Mouse (Mus musculus) neural tube, embryonic 15.5 days (tissue): ENCODE measurements at regions not wholly inside any gene's neighbourhood (a gene's known extent, or its start where the extent isn't known, plus 50 kb on each side); places are given as distances from the start of the nearest gene placed in this dataset.

Source experiments
- ATAC-seq: fragments of 200-750 bp; cut with Nextera tagmentation; 2 replicates; pipeline ENCODE4 v1.8.0; 2017; ENCODE audit warnings: mild to moderate bottlenecking, moderate TSS enrichment, moderate library complexity; ENCODE audit not compliant: low FRiP score
- H3K27ac ChIP-seq: fragments of 300-500 bp; sonication (generic); replicated peaks from 2 replicates; pipeline ENCODE4 v1.5.1; 2015; ENCODE audit warnings: mild to moderate bottlenecking, inconsistent platforms
- H3K27me3 ChIP-seq: fragments of 300-500 bp; sonication (generic); replicated peaks from 2 replicates; pipeline ENCODE4 v1.6.1; 2015; ENCODE audit warnings: inconsistent platforms
- H3K36me3 ChIP-seq: fragments of 300-500 bp; sonication (generic); 2 replicates; pipeline ENCODE4 v1.6.1; 2015; ENCODE audit warnings: inconsistent platforms
- H3K4me1 ChIP-seq: fragments of 300-500 bp; sonication (generic); 2 replicates; pipeline ENCODE4 v1.6.1; 2015; ENCODE audit warnings: inconsistent platforms
- H3K4me2 ChIP-seq: fragments of 300-500 bp; sonication (generic); 2 replicates; pipeline ENCODE4 v1.6.1; 2015; ENCODE audit warnings: inconsistent platforms, mild to moderate bottlenecking, moderate library complexity
- H3K4me3 ChIP-seq: fragments of 300-500 bp; sonication (generic); replicated peaks from 2 replicates; pipeline ENCODE4 v1.5.1; 2015; ENCODE audit warnings: mild to moderate bottlenecking, inconsistent platforms
- H3K9ac ChIP-seq: fragments of 300-500 bp; sonication (generic); replicated peaks from 2 replicates; pipeline ENCODE4 v1.6.1; 2015; ENCODE audit warnings: mild to moderate bottlenecking, inconsistent platforms
- H3K9me3 ChIP-seq: fragments of 300-500 bp; sonication (generic); replicated peaks from 2 replicates; pipeline ENCODE4 v1.6.1; 2016; ENCODE audit warnings: inconsistent platforms
- WGBS: fragments of 180-500 bp; shearing (Covaris S2); methylation state at CpG from one replicate; pipeline ENCODE4 v1.1.7; 2015; ENCODE audit warnings: mixed read lengths; 5-methylcytosine and 5-hydroxymethylcytosine counted together

DNA sequence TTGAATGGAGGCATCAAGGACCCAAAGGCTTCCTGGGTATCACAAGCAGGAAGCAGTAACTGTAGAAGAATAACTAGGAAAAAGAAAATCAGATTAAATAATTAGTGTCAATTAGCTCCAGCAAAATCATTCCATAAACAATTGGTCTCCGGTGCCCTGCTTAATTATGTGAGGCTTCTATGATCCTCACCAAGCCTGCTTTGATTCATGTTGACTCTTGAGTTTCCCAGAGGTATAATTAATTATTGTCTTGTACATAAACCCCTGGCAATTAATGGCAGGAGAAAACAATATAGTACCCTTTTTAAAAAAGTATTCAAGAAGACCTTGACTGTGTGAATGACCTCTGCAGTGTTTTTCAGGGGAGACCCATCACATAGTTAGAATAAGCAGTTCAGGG, 61.5 kb upstream of the Sp8 start:
- Histone ChIP-seq H3K27me3 (no peaks in the 10 kb centered on the region), H3K36me3 (no peaks in the 10 kb centered on the region), H3K9ac (no peak overlapping the region), H3K4me2 (no peak overlapping the region), H3K4me1 (no peaks in the 10 kb centered on the region), H3K4me3 (no peak overlapping the region), H3K27ac (no peak overlapping the region), H3K9me3 (no peaks in the 10 kb centered on the region)
- no peak for ATAC-seq
- WGBS, result 46% methylated on average over 1 of the region's 1 CpGs

GRCm38 (mm10) chr12:118781978-118782377, 64.2 kb upstream of the Sp8 start:
- no peaks in the 10 kb centered on the region for H3K27me3 ChIP-seq
- no peaks in the 10 kb centered on the region for H3K36me3 ChIP-seq
- no peak overlapping the region for H3K9ac ChIP-seq
- no peaks in the 10 kb centered on the region for H3K4me1 ChIP-seq
- no peak overlapping the region for H3K4me2 ChIP-seq
- no peaks in the 10 kb centered on the region for H3K9me3 ChIP-seq
- H3K4me3 ChIP-seq, result no peak overlapping the region
- 96% methylated on average over 3 of the region's 3 CpGs for WGBS
- ATAC-seq, result no peak
- no peak overlapping the region for H3K27ac ChIP-seq

- WGBS, result 87% methylated on average over 1 of the region's 1 CpGs
- no peaks in the 10 kb centered on the region for H3K4me1 ChIP-seq
- no peak overlapping the region for H3K4me2 ChIP-seq
- H3K27ac ChIP-seq, result no peak overlapping the region
- H3K9me3 ChIP-seq, result no peaks in the 10 kb centered on the region
- H3K9ac ChIP-seq, result no peak overlapping the region
- H3K36me3 ChIP-seq, result no peaks in the 10 kb centered on the region
- no peak for ATAC-seq
- no peak overlapping the region for H3K4me3 ChIP-seq
- H3K27me3 ChIP-seq, result no peaks in the 10 kb centered on the region
These were observed 70.6 kb upstream of the Sp8 start for GRCm38 (mm10) chr12:118775463-118776064.

GRCm38 (mm10) chr12:118772790-118773189, 73.3 kb upstream of the Sp8 start:
- no peak overlapping the region for H3K27ac ChIP-seq
- H3K36me3 ChIP-seq, result no peaks in the 10 kb centered on the region
- WGBS, result 83% methylated on average over 2 of the region's 2 CpGs
- H3K4me3 ChIP-seq, result no peak overlapping the region
- no peak overlapping the region for H3K9ac ChIP-seq
- H3K4me2 ChIP-seq, result no peak overlapping the region
- no peaks in the 10 kb centered on the region for H3K27me3 ChIP-seq
- H3K9me3 ChIP-seq, result no peaks in the 10 kb centered on the region
- H3K4me1 ChIP-seq, result no peaks in the 10 kb centered on the region
- ATAC-seq, result no peak

GRCm38 (mm10) chr12:118766472-118766871, 79.7 kb upstream of the Sp8 start:
- no peaks in the 10 kb centered on the region for H3K4me1 ChIP-seq
- no peaks in the 10 kb centered on the region for H3K9me3 ChIP-seq
- no peak overlapping the region for H3K27ac ChIP-seq
- no peaks in the 10 kb centered on the region for H3K36me3 ChIP-seq
- H3K4me2 ChIP-seq, result no peak overlapping the region
- no peak overlapping the region for H3K4me3 ChIP-seq
- H3K27me3 ChIP-seq, result no peaks in the 10 kb centered on the region
- ATAC-seq, result no peak
- H3K9ac ChIP-seq, result no peak overlapping the region
- 74% methylated on average over 1 of the region's 1 CpGs for WGBS

GRCm38 (mm10) chr12:118754076-118754475, 92.1 kb upstream of the Sp8 start:
- ATAC-seq, result no peak
- no peak overlapping the region for H3K4me3 ChIP-seq
- H3K9me3 ChIP-seq, result no peaks in the 10 kb centered on the region
- H3K9ac ChIP-seq, result no peak overlapping the region
- no peak overlapping the region for H3K4me2 ChIP-seq
- no peak overlapping the region for H3K27ac ChIP-seq
- H3K4me1 ChIP-seq, result 0 out of 2 replicates have a peak, but pooled peaks cover 3% of the 10 kb centered on the region
- WGBS, result 82% methylated on average over 2 of the region's 2 CpGs
- H3K36me3 ChIP-seq, result no peaks in the 10 kb centered on the region
- H3K27me3 ChIP-seq, result no peaks in the 10 kb centered on the region

GRCm38 (mm10) chr12:118739103-118739502, 107.0 kb upstream of the Sp8 start:
- Histone ChIP-seq H3K27me3 (no peaks in the 10 kb centered on the region), H3K27ac (no peak overlapping the region), H3K4me1 (no peaks in the 10 kb centered on the region), H3K9me3 (no peaks in the 10 kb centered on the region), H3K4me3 (no peak overlapping the region), H3K9ac (no peak overlapping the region), H3K36me3 (no peaks in the 10 kb centered on the region), H3K4me2 (no peak overlapping the region)
- 68% methylated on average over 4 of the region's 4 CpGs for WGBS
- ATAC-seq, result no peak

- Histone ChIP-seq H3K9me3 (no peaks in the 10 kb centered on the region), H3K4me3 (no peak overlapping the region), H3K4me2 (no peak overlapping the region), H3K27me3 (no peaks in the 10 kb centered on the region), H3K9ac (no peak overlapping the region), H3K4me1 (no peaks in the 10 kb centered on the region), H3K36me3 (no peaks in the 10 kb centered on the region), H3K27ac (no peak overlapping the region)
- ATAC-seq, result no peak
- WGBS, result 53% methylated on average over 4 of the region's 4 CpGs
These were observed 120.2 kb upstream of the Sp8 start for GRCm38 (mm10) chr12:118725891-118726290.

- Histone ChIP-seq H3K27me3 (no peaks in the 10 kb centered on the region), H3K4me2 (no peak overlapping the region), H3K4me3 (no peak overlapping the region), H3K27ac (no peak overlapping the region), H3K9ac (no peak overlapping the region), H3K4me1 (no peaks in the 10 kb centered on the region), H3K36me3 (no peaks in the 10 kb centered on the region), H3K9me3 (no peaks in the 10 kb centered on the region)
- WGBS, result 31% methylated on average over 4 of the region's 4 CpGs
- ATAC-seq, result no peak
These were observed 126.1 kb upstream of the Sp8 start for GRCm38 (mm10) chr12:118719878-118720573.

GRCm38 (mm10) chr12:118716824-118717223, 129.3 kb upstream of the Sp8 start:
- Histone ChIP-seq H3K27ac (no peak overlapping the region), H3K36me3 (no peaks in the 10 kb centered on the region), H3K27me3 (no peaks in the 10 kb centered on the region), H3K9ac (no peak overlapping the region), H3K9me3 (no peaks in the 10 kb centered on the region), H3K4me3 (no peak overlapping the region), H3K4me1 (no peaks in the 10 kb centered on the region), H3K4me2 (no peak overlapping the region)
- ATAC-seq, result no peak
- 89% methylated on average over 4 of the region's 4 CpGs for WGBS

DNA sequence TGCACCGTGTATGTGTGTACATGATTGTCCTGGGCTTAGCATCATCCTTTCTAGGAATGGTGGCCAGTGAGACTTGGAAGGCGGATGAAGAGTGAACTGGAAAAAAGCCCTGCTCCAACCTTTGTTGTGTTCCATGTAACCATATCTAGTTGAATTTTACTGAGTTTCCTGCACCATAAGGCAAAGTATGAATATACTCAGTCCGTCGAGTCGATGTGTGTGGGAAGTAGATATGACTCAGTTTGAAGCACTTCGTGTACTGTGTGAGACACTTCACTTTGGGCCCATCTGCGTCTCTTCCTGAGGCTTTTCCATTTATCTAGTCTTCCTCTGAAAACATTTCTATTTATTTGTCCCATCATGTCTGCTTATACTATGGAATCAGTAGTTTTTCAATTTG, 139.5 kb upstream of the Sp8 start:
- no peak overlapping the region for H3K4me2 ChIP-seq
- no peak overlapping the region for H3K27ac ChIP-seq
- no peaks in the 10 kb centered on the region for H3K36me3 ChIP-seq
- H3K27me3 ChIP-seq, result no peaks in the 10 kb centered on the region
- WGBS, result 89% methylated on average over 7 of the region's 7 CpGs
- H3K9me3 ChIP-seq, result no peaks in the 10 kb centered on the region
- ATAC-seq, result no peak
- H3K4me1 ChIP-seq, result peaks cover 9% of the 10 kb centered on the region
- no peak overlapping the region for H3K9ac ChIP-seq
- H3K4me3 ChIP-seq, result no peak overlapping the region

DNA sequence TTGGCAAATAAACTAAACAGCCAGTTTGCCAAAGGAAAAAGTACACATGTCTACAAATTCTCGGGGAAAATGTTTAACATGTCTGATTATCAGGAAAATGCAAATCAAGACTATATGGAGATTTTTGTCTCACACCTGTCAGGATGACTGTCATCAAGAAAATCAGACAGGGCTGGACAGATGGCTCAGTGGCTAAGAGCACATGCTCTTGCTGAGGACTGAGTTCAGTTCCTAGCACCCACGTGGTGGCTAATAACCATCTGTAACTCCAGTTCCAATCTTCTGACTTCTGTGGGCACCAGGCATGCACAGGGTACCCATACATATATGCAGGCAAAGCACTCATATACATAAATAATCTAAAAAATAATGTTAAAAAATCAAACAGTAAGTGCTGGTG, 141.3 kb upstream of the Sp8 start:
- Histone ChIP-seq H3K36me3 (no peaks in the 10 kb centered on the region), H3K9ac (no peak overlapping the region), H3K9me3 (no peaks in the 10 kb centered on the region), H3K4me3 (no peak overlapping the region), H3K27ac (no peak overlapping the region), H3K4me2 (no peak overlapping the region), H3K27me3 (no peaks in the 10 kb centered on the region), H3K4me1 (peaks cover 9% of the 10 kb centered on the region)
- ATAC-seq, result no peak
- 87% methylated on average over 2 of the region's 2 CpGs for WGBS
